Mouse (Mus musculus): ENCODE results near the gene Znrf1. TPM values are rescaled to one million over a fixed set of nuclear protein-coding genes. Genes with fewer than 3 reads are reported as not detected.
"Not testable (repeated sequence)": the region's sequence is repeated elsewhere in the genome, so short reads cannot be mapped to it uniquely, and the experiment has no call there.

Gene Znrf1
- 100 to 1,000 TPM; 106 to 116 TPM for total RNA-seq (2021)

DNA sequence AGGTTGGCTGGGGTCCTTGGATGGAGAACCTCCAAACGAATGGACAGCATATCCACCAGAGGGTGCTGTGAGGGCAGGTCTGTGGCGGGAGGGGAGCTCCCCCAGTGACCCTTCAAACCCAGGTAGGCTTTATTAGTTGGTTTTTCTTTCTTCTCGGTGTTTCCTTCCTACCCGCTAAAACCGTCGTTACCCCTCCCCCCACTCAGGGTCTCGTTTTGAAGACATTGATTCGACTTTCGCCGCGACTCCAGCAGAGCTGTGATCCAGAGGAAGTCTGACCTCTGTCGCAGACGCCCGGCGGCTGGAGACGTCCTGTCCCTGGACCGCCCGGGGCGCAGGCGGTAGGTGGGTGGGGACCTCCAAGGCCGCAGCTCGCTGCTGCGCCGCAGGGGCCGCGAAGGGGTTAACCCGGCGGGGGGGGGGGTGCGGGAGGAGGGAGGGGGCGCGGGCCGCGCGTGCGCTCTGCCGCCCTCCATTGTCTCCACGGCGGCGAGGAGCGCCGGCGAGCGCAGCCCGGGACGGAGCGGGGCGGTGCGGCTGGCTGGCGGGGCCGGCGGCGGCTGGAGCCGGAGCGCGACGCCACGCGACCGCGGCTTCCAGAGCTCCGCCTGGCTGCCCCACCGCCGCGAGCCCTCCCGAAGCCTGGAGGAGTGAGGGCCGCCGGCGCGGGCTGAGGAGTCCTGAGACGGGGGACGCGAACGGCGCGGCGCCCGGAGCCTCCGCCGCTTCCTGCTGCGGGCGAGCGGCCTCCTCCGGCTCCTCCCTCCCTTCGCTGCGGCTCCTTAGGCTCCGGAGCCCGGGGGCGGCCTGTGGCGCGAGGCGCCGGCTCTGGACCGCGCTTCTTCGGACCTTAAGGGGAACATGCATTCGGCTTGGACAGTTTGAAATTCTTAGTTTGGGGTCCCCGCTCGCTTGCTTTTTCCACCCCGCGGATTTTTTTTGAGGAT is at the start of gene Znrf1:
TSS of gene Znrf1 (plus strand) at position 67 of the 947 bp plus-strand sequence.
- peak; percentile 53 to 69 for DNase-seq (ENCODE audit: extremely low spot score in 1 of 2, low spot score in 1 of 2)

DNA sequence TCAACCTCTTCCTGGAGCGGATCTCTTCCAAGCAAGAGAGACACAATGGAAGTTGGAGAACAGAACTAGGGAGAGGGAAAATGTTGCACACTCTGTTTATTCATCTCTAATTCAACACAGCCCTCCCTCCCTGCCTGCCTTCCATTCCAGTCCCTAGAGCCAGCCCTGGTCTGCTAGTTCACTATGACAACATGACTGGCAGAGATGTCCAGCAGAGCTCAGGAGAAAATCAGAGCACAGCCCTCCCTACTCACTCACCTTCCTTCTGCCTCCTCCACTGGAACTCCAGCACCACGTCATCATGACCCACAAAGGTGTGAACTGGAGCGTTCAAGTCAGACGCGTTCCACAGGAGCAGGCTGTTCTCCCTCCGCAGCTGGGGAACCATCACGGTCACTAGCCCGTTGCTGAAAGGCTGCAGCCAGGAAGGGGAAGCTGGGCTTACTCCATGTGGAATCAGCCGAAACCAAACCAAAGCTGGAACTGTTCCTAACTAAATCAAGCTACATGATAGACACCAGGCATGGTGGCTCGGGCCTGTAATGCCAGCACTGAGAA is 45.8 kb upstream of the Znrf1 start:
- no peak for DNase-seq (ENCODE audit: extremely low spot score in 1 of 2, low spot score in 1 of 2)

DNA sequence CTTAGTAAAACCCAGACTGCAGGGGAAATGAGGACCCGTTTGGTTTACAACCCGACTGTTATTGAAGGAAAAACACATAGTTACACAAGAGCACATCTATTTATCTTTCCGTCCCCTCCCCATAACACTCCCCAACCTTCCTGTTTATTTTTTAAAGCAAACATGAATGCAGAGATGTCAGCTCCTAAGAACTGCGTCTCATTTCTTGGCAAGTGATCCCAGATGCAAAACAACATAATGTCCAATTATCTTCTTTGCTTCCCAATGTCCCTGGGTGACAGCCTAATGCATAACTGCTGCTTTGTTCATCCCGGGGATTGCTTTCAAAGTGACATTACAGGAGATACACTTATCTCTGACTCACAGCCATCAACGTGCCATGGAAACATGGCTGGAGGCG is 44.7 kb upstream of the Znrf1 start:
- DNase-seq (ENCODE audit: extremely low spot score in 1 of 2, low spot score in 1 of 2), result no peak

DNA sequence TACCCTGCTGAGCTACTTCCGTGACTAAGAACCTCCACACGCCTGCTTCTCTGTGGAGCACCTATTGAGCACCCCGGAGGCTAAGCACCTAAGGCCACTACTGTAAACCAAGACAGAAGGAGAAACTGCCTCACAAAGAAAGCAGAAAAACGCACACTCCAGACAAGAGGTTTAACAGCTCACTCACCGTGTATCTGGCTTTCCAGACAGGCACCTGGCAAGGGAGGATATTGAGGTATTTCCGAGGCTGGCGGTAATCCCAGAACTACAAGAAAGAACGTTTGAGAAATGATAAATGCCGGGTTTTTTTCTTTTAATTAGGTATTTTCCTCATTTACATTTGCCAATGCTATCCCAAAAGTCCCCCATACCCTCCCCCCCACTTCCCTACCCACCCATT is 43.4 kb upstream of the Znrf1 start:
- DNase-seq (ENCODE audit: extremely low spot score in 1 of 2, low spot score in 1 of 2), result no peak

DNA sequence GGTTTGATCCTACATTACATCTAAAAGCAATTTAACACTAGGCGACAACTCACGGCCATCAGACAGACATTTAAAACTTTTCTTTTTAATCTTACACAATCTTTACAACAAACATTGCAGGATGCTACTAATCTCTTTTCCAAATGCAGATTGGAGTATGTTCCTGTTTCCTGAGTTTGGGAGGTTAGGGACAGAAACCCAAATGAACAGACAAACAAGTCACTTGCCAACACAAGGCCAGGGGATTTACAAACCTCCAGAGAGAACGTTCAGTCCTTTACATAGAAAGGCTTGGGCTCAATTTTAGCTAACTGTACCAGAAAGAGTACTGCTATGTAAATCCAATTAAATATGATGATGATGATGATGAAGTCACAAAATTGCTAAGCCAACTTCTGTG is 42.7 kb upstream of the Znrf1 start:
- DNase-seq (ENCODE audit: extremely low spot score in 1 of 2, low spot score in 1 of 2), result no peak

DNA sequence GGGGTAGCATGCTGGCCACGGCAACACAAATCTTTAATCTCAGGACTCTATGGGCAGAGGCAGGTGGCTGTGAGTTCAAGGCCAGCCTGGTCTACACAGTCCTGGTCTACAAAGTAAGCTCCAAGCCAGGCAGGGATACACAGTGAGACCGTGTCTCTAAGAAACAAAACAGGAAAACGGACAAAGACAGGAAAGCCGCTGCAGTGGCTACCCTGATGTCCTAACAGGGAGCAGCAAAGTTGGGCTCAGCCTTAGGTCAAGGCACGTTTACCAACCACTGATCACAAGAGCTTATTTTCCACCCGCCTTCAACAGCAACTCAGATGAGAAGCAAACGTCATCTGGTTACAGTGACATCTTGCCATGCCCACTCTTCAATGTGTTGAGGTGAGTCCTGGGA is 39.6 kb upstream of the Znrf1 start:
- DNase-seq (ENCODE audit: extremely low spot score in 1 of 2, low spot score in 1 of 2), result no peak

DNA sequence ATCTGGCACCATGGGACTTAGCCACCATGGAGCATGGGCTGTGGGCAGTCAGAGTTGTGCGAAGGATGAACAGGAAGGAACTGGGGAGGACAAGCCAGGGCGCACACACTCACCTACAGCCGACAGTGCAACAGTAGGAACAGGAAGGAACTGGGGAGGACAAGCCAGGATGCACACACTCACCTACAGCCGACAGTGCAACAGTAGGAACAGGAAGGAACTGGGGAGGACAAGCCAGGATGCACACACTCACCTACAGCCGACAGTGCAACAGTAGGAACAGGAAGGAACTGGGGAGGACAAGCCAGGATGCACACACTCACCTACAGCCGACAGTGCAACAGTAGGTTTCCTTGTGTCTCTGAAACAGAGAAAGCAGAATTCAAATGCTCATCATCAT is 37.6 kb upstream of the Znrf1 start:
- DNase-seq (ENCODE audit: extremely low spot score in 1 of 2, low spot score in 1 of 2), result not testable (repeated sequence)

DNA sequence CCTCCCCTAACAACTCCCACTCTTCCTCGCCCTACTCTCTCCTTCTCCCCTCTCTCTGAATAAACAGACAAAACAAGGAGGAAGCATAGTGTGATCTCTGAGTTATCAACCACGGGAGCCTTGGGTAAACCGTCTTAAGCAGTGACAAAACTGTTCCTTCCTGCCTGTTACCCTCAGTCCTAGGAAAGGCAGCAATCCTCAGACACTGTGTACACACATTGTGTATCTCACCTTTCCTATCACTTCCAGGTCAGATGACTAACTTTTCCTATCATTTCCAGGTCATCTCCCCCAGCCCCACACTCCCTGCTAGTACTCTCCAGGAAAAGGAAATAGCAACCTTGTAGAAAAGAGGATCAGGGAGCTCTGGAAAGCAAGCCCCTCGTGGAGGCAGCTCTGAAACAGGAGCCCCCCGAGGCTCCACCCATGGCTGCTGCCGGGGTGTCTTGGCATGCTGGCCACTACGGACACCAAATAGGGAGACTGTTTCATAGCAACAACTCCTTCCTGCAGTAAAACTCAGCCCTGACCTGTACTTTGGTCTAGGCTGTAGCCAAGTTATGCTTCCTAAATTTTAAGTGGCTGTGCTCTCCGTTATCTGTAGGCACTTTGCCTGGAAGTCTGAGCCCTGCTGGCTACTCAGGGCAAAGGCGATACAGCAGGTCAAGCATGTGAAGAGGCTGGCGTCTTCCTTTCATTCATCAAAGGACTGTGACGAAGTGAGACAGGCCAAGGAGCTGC is 34.0 kb upstream of the Znrf1 start:
- DNase-seq (ENCODE audit: extremely low spot score in 1 of 2, low spot score in 1 of 2), result no peak

DNA sequence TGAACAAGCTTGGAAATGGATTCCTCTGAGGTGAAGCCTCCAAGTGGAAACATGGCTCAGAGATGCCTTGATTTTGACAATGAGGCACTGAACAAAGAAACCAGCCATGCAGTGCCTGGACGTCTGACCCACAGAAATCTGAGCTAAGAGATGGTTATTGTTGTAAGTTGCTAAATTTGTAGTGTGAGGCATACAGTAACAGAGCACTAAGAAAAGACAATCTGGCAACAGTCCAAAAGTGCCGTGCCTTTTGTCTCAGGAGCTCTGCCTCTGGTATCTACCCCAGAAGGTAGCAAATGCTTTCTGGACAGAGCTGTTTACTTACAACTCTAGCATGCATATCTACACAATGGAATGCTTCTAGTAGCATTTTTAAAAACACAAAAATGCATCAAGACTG is 27.3 kb upstream of the Znrf1 start:
- no peak for DNase-seq (ENCODE audit: extremely low spot score in 1 of 2, low spot score in 1 of 2)

DNA sequence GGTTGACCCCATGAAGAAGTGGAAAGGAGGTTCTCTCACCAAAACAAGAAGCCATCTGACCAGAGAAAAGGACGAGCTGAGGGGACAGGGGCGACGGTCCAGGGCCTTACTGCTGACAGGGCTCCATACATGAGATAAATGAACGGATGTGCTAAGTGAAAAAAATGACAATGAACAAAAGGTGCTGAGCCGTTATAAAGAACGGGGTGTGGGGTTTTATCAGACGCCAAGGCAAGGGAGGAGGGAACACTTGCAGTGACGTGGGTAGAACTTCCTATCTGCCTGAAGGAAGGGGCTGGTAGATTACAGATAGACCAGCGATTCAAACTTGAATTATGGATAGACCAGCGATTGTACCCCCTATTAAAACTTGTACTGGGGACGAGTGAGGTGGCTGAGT is 26.6 kb upstream of the Znrf1 start:
- no peak for DNase-seq (ENCODE audit: extremely low spot score in 1 of 2, low spot score in 1 of 2)

DNA sequence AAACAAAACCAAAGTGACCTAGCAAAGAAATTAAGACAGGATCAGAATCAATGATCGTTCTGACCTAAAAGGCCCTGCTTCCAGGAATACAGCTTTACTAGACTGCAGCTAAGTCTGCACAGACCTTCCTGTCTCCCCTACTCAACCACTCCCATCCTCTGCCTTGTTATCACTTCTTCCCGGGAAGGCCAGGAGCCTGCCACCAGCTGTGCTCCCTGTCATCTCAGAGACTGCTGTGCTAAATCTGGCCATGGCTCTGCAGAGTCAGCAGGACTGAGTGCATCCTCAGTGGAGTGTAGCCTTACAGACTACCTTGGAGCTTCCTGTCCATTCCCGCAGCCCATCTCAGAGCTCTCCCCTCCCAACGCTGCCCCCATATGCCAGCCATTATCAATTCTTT is 25.5 kb upstream of the Znrf1 start:
- DNase-seq (ENCODE audit: extremely low spot score in 1 of 2, low spot score in 1 of 2), result no peak

DNA sequence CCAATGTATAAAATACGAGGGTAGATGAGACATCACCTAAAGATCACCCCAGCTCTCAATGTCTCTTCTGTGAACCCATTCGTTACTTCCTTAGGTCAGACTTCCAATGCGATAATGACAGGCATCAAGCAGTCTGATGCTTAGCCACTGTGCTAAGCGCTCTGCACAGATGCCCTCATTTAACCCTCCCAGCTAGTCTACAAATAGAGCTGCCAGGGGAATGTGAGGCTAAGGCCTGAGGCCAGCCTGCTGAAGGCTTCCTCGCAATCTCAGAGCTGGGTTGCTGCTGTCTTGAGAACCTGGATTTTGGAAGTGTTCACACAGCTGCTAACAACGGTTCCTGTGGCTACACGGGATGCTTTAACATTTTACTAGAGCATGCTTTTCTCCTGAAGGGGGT is 23.0 kb upstream of the Znrf1 start:
- DNase-seq (ENCODE audit: extremely low spot score in 1 of 2, low spot score in 1 of 2), result no peak

DNA sequence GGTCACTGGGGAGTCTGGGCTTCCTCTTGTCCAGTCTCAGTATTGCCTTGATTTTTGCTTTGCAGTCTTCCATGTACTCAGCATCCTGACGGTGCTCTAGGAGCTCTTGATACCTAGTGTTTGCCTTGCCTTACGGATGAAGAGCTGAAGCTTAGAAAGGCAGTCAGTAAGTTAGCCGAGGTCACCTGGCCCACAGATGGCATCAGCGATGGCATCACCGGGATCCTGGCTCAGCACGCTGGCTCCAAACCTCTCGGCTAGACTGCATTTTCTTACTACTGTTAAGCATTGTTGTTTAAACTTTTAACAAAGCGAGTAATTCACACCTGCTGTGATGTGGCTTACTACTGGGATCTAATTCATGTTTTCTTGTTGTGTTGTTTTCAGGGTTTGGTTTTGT is 22.5 kb upstream of the Znrf1 start:
- DNase-seq (ENCODE audit: extremely low spot score in 1 of 2, low spot score in 1 of 2), result no peak

DNA sequence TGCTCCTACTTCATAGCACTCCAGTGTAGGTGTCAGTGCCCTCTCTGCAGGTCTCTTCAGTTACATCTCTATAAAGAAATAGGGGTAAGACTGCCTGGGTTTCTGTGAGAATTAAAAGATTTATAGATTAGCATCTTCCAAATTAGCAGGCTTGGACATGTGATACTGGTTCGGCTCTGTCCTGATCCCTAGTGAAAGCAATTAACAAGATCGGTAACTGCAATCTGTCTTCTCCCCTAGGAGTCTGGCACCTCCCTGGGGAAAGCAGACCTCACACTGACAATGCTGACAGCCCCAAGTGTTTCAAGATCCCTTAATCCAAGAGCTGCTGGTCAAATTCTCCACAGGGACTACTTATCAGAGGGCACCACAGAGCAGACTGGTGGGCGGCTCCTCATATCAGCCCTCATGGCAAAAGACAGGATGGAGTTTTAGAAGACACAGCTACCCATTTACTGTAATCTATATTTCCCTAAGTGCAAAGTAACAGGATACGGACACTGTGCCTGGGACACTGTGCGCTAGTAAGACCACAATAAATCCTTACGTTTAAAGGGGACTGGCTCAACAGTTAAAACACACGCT is 19.4 kb upstream of the Znrf1 start:
- no peak for DNase-seq (ENCODE audit: extremely low spot score in 1 of 2, low spot score in 1 of 2)

DNA sequence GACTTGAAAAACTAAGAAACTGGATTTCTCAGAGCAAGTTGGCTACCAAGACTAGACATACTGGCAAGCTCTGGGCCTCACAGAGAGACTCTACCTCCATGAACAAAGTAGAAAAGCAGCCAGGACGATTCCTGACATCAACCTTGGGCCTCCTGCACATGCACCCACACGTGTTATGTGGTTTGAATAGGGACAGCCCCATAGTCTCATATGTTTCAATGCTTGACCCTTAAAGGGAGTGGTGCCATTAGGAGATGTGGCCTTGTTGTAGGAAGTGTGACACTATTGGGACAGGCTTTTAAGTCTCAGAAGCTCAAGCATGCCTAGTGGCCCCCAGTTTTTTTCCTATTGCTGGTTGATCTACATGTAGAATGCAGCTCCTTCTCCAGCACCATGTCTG is 18.4 kb upstream of the Znrf1 start:
- DNase-seq (ENCODE audit: extremely low spot score in 1 of 2, low spot score in 1 of 2), result no peak

DNA sequence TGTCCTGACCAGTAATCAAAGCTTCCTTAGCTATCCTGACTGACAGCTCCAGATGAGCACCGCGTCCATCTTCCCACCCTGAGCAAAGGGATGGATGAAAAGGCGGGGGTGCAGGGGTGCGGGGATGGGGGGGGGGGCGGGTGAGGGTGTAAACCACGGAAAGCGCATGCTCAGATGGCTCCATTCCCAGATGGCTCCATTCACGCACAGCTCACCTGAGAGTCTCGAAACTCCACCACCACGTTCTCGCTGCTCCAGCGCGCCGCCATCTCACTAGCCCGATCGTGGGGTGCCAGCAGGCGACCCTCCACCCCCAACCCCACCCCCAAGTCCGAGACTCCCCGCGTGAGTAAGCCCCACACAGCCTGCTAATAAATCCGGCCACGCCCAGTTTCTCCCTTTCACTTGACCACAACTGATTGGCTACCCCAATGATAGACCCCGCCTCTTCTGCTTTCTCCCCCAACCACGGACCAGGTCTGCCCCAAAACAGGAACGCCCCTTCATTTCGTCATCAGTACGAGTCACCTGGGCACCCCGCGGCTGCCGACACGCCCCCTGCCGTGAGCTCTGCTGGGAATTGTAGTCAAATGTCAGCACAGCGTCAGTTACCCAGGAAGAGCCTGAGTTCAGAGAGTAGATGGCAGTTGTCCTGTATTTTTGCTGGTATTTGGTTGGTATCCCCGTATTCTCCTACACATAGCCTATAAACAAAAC is 14.0 kb upstream of the Znrf1 start, which contains the start of gene Wdr59:
TSS of gene Wdr59 (minus strand) at position 380 of the 717 bp plus-strand sequence.
- DNase-seq (ENCODE audit: extremely low spot score in 1 of 2, low spot score in 1 of 2), result peak; percentile 77 to 84

DNA sequence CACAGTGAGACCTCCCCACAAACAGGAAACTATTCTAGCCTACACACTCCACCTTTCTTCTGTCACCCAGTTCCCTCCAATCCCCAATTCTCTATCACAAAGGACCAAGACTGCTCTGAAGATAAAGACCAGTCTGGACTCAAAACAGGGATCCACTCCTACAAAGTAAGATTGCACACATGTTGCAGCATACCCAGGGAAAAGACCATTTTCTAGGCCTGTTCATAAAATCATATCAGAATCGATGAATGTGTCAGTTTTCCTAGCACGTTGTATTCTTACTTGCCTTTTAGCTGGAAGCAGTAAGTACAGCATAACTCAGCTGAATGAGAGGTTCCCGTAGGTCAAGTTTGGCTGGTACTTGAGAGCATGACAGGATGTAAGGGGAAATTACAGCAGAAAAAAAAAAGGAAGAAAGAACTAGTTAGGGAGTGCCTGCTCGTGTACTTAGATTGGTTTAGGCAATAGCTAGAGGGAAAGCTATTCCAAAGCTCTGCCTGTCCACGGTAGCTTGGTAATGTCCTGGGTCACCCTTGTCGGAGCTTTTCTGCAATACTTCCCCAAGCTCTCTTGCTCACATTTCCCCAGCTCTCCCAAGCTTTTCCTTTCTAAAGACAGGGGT is 9.4 kb upstream of the Znrf1 start:
- no peak for DNase-seq (ENCODE audit: extremely low spot score in 1 of 2, low spot score in 1 of 2)

DNA sequence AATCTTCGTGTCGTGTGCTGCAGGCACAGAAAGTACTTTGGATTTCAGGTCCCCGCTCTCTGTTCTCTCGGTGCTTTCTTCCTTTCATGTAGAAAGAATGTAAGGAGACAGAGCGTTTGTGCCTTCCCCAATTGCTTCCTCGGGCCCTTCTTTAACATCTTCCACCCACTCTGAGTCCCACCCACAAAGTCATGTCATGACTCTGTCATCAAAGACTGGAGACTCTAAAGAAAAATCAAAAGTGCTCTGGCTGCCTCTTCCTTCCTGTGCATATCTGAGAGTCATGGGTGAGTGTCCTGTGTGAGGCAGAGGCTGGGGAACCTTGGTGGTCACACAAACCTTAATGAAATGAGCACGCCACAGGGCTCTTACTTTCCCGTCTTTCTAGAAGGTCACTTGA is 8.7 kb upstream of the Znrf1 start:
- no peak for DNase-seq (ENCODE audit: extremely low spot score in 1 of 2, low spot score in 1 of 2)

DNA sequence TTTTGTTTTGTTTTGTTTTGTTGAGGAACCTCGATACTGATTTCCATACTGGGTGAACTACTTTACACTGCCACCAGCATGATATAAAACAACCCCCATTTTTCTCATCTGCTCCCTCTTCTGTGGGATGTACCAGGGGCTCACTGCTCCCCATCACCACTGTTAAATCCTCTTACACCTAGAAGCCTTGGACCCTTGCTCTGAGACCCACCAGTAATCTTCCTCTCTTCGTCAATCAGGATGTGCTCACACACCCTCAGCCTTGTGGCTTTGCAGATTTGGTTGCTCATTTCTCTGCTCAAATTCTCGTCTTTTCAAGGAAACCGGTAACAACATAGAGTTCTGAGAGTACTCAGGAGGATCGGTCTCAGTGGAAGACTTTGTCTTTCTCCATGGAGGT is 7.8 kb upstream of the Znrf1 start:
- DNase-seq (ENCODE audit: extremely low spot score in 1 of 2, low spot score in 1 of 2), result no peak

DNA sequence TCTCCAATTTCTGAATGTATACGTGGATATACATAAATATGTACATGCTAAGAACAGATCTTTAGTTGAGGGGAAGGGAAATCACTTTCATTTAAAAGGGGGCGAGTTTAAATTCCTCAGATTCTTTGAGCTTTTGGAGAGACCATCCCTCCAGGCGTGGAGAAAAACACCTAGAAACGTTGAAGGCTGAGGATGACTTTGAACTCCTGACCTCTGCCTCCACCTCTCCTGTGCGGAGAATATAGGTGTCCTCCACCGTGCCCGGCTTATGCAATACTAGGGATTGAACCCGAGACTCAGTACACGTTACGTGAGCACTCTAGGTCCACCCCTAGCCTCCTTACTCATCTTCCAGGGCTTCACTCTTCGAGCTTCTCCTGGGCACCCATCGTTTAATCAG is 4.7 kb upstream of the Znrf1 start:
- DNase-seq (ENCODE audit: extremely low spot score in 1 of 2, low spot score in 1 of 2), result no peak

Measured in layer of hippocampus, postnatal 25 days (tissue).